Mouse (Mus musculus): ENCODE measurements around the gene Acot11. TPM values are rescaled to one million over a fixed set of nuclear protein-coding genes. Genes with fewer than 3 reads are reported as not detected.

Gene Acot11
- 25.1 TPM for polyA plus RNA-seq (2017; shearing (Covaris generic))

DNA sequence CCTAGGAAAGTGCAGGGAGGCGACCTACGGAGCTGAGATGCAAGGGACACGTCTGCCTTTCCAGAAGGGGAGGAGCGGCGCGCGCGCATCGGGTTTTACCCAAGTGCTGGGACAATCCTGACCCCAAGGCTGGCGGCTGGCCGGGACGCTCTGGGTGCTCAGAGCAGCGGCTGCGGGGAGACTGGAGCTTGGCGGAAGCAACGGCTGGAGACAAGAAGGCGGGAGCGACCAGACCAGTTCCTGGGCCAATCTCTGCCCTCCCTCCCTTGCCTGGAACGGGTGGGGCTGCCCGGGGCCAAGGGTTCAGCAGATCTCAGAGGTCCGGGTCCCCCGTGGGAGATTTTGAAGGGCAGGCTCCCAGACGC lies at the start of gene Acot11:
Gene Acot11, minus strand, starts transcription at position 89 of the 365 bp plus-strand sequence.

DNA sequence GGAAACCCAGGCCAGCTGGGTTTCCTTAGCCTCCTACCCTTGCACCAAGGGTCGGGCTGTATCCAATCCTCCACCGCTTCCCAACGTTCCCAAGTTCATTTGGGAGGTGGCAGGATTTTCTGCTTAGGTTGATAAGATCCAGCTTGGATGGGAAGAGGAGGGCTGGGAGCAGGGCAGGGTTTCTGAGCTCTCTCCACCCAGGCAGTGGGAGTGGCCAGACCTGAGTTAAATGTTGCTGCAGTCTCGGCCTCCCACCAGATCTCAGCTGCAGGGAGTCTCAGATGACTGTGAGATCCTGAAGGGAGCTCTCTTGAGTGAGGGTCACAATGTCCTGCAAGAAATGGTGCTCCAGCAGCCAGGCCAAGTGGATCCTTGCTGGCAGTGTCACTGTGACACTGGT lies 71.2 kb downstream of the Acot11 start, which contains the start of gene Fam151a:
Gene Fam151a, plus strand, starts transcription at position 254 of the 400 bp plus-strand sequence.

DNA sequence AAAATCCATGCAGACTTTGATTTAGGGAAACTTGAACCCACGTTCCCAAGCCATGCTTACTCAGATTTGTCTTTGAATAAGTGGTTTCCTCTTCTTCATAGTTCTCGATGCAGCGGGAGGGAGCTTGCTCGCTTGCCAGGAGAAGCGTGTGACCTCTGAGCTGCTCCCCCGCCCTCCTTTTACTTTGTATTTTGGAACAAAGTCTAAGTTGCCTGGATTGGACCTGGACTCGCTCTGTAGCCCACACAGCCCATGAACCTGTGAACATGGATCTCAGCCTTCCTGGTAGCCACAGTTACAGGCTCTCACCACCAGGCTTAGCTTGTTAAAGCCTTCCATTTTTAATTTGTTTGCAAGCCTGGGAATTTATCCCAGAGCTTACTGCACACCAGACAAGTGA lies 74.0 kb downstream of the Acot11 start, which contains the start of gene Mroh7:
Gene Mroh7, minus strand, starts transcription at position 112 of the 400 bp plus-strand sequence.

Other genes with a start within 250 kb of the Acot11 start
- gene Dhcr24, start 244.0 kb downstream of the Acot11 start, polyA plus RNA-seq (2017; shearing (Covaris generic)), result 1.1 TPM
- not detected for gene Lexm, start 187.8 kb downstream of the Acot11 start, polyA plus RNA-seq (2017; shearing (Covaris generic))
- gene Ttc22, start 182.6 kb downstream of the Acot11 start, polyA plus RNA-seq (2017; shearing (Covaris generic)), result not detected
- gene Pars2, start 153.9 kb downstream of the Acot11 start, polyA plus RNA-seq (2017; shearing (Covaris generic)), result 15.3 TPM
- 86.3 TPM for gene Ttc4, start 126.1 kb downstream of the Acot11 start, polyA plus RNA-seq (2017; shearing (Covaris generic))
- 0.13 TPM for gene Mroh7, start 74.1 kb downstream of the Acot11 start, polyA plus RNA-seq (2017; shearing (Covaris generic))
- not detected for gene Fam151a, start 71.1 kb downstream of the Acot11 start, polyA plus RNA-seq (2017; shearing (Covaris generic))
- 23.0 TPM for gene Ssbp3, start 105.7 kb upstream of the Acot11 start, polyA plus RNA-seq (2017; shearing (Covaris generic))

All from inflammation-experienced regulatory T-cells, adult 16 weeks (primary cell).